ENCODE assay signal across 13 mouse cellular contexts in the genomic region with DNA sequence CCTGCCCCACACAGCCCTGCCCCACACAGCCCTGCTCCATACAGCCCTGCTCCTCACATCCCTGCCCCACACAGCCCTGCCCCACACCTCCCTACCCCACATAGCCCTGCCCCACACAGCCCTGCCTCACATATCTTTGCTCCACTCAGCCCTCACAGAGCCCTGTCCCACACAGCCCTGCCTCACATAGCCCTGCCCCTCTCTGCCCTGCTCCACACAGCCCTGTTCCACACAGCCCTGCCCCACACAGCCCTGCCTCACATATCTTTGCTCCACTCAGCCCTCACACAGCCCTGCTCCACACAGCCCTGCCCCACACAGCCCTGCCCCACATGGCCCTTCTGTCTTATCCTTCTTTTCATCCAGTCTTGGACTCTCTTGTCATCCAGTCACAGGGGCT.
DNase-seq lines count a peak whose midpoint lies in the region; ATAC-seq lines count a peak whose summit lies in the region.
"Had no signal": no experiment of that assay in that cellular context is flagged by ENCODE, and none has a peak within 500 bp of the region (broad histone marks: within the 10 kb centered on the region; RNA-seq: fewer than 3 reads in every experiment).

No protein-coding gene starts in this region.

- no peak overlapping the region for H3K9ac ChIP-seq in forebrain, embryonic 12.5 days
- no peak overlapping the region for H3K9ac ChIP-seq in forebrain, embryonic 16.5 days (replicated peaks; ENCODE audit: low read depth, low read length)
- no peak overlapping the region for H3K9ac ChIP-seq in liver, embryonic 13.5 days
- no peak overlapping the region for H3K9ac ChIP-seq in liver, embryonic 11.5 days (ENCODE audit: low read depth, low read length)
- H3K9ac ChIP-seq in embryonic facial prominence, embryonic 12.5 days: no peak overlapping the region
- no peak overlapping the region for H3K9ac ChIP-seq in midbrain, embryonic 12.5 days (replicated peaks)

- H3K36me3 ChIP-seq in forebrain, embryonic 12.5 days (replicated peaks): no peaks in the 10 kb centered on the region
- no peaks in the 10 kb centered on the region for H3K36me3 ChIP-seq in forebrain, embryonic 16.5 days (ENCODE audit: control insufficient read depth, insufficient read depth)
- H3K36me3 ChIP-seq in liver, embryonic 13.5 days: no peaks in the 10 kb centered on the region
- no peaks in the 10 kb centered on the region for H3K36me3 ChIP-seq in liver, embryonic 11.5 days (ENCODE audit: control insufficient read depth, insufficient read depth, low read length)
- H3K36me3 ChIP-seq in embryonic facial prominence, embryonic 12.5 days: no peaks in the 10 kb centered on the region
- H3K36me3 ChIP-seq in midbrain, embryonic 12.5 days: no peaks in the 10 kb centered on the region
- H3K36me3 ChIP-seq: G1E had no signal

- H3K27me3 ChIP-seq in forebrain, embryonic 12.5 days: no peaks in the 10 kb centered on the region
- H3K27me3 ChIP-seq in forebrain, embryonic 16.5 days (replicated peaks; ENCODE audit: control insufficient read depth, insufficient read depth, low read length): no peaks in the 10 kb centered on the region
- H3K27me3 ChIP-seq in liver, embryonic 13.5 days: no peaks in the 10 kb centered on the region
- no peaks in the 10 kb centered on the region for H3K27me3 ChIP-seq in liver, embryonic 11.5 days (replicated peaks; ENCODE audit: control insufficient read depth, insufficient read depth, low read length)
- H3K27me3 ChIP-seq in embryonic facial prominence, embryonic 12.5 days: no peaks in the 10 kb centered on the region
- H3K27me3 ChIP-seq in midbrain, embryonic 12.5 days: no peaks in the 10 kb centered on the region

- H3K27ac ChIP-seq in forebrain, embryonic 12.5 days: no peak overlapping the region
- H3K27ac ChIP-seq in forebrain, embryonic 16.5 days (ENCODE audit: low read length): no peak overlapping the region
- H3K27ac ChIP-seq in liver, embryonic 13.5 days: no peak overlapping the region
- H3K27ac ChIP-seq in liver, embryonic 11.5 days (ENCODE audit: low read depth, low read length): no peak overlapping the region
- no peak overlapping the region for H3K27ac ChIP-seq in embryonic facial prominence, embryonic 12.5 days
- no peak overlapping the region for H3K27ac ChIP-seq in midbrain, embryonic 12.5 days (replicated peaks)

- H3K4me2 ChIP-seq in forebrain, embryonic 12.5 days: no peak overlapping the region
- H3K4me2 ChIP-seq in forebrain, embryonic 16.5 days (ENCODE audit: low read length): no peak overlapping the region
- H3K4me2 ChIP-seq in liver, embryonic 13.5 days: no peak overlapping the region
- H3K4me2 ChIP-seq in liver, embryonic 11.5 days: no peak overlapping the region
- no peak overlapping the region for H3K4me2 ChIP-seq in embryonic facial prominence, embryonic 12.5 days (replicated peaks)
- H3K4me2 ChIP-seq in midbrain, embryonic 12.5 days (replicated peaks): no peak overlapping the region

- peaks cover 8% of the 10 kb centered on the region; the same call in 1 of the 2 replicates for H3K4me1 ChIP-seq in forebrain, embryonic 12.5 days
- no peaks in the 10 kb centered on the region; the same call in 1 of the 2 replicates for H3K4me1 ChIP-seq in forebrain, embryonic 16.5 days (replicated peaks; ENCODE audit: control insufficient read depth, insufficient read depth, low read length)
- H3K4me1 ChIP-seq in liver, embryonic 13.5 days (replicated peaks): peaks cover 7% of the 10 kb centered on the region; the same call in 1 of the 2 replicates
- no peaks in the 10 kb centered on the region for H3K4me1 ChIP-seq in liver, embryonic 11.5 days (replicated peaks; ENCODE audit: control insufficient read depth, insufficient read depth, low read length)
- H3K4me1 ChIP-seq in embryonic facial prominence, embryonic 12.5 days: no peaks in the 10 kb centered on the region
- peaks cover 9% of the 10 kb centered on the region; the same call in 1 of the 2 replicates for H3K4me1 ChIP-seq in midbrain, embryonic 12.5 days

- H3K4me3 ChIP-seq in forebrain, embryonic 12.5 days (replicated peaks): no peak overlapping the region
- H3K4me3 ChIP-seq in forebrain, embryonic 16.5 days (replicated peaks; ENCODE audit: low read length): no peak overlapping the region
- no peak overlapping the region for H3K4me3 ChIP-seq in liver, embryonic 13.5 days (replicated peaks)
- H3K4me3 ChIP-seq in liver, embryonic 11.5 days (ENCODE audit: low read depth, low read length): no peak overlapping the region
- H3K4me3 ChIP-seq in embryonic facial prominence, embryonic 12.5 days: no peak overlapping the region
- no peak overlapping the region for H3K4me3 ChIP-seq in midbrain, embryonic 12.5 days

- peak; percentile 61; the same call in 1 of the 2 replicates for ATAC-seq in forebrain, embryonic 12.5 days (ENCODE audit: low FRiP score)
- no peak for ATAC-seq in forebrain, embryonic 16.5 days
- peak; percentile 48; the same call in 1 of the 2 replicates for ATAC-seq in liver, embryonic 13.5 days (ENCODE audit: low read depth)
- ATAC-seq in liver, embryonic 11.5 days (replicated peaks; ENCODE audit: low FRiP score): no peak
- ATAC-seq in embryonic facial prominence, embryonic 12.5 days (ENCODE audit: insufficient number of reproducible peaks, insufficient read depth, low FRiP score, low TSS enrichment): peak; percentile 67
- peak; percentile 44; the same call in 1 of the 2 replicates for ATAC-seq in midbrain, embryonic 12.5 days (ENCODE audit: low FRiP score, low read depth)

- DNase-seq in liver, embryonic 13.5 days: no peak
- no peak for DNase-seq in liver, embryonic 11.5 days (ENCODE audit: low spot score)
- DNase-seq in kidney, postnatal 10 days: no peak
- DNase-seq in left cerebral cortex, adult 8-10 months (ENCODE audit: low spot score in 2 of 2): no peak
- DNase-seq: cerebellum, adult 2 months; heart, adult 18-20 months; kidney, adult 18-20 months; lung, adult 2 months had no signal

- no peaks in the 10 kb centered on the region for H3K9me3 ChIP-seq in forebrain, embryonic 12.5 days
- H3K9me3 ChIP-seq in forebrain, embryonic 16.5 days (ENCODE audit: control insufficient read depth, low read length): peaks cover 2% of the 10 kb centered on the region; the same call in 1 of the 2 replicates
- 0 out of 2 replicates have a peak, but pooled peaks cover 1% of the 10 kb centered on the region for H3K9me3 ChIP-seq in liver, embryonic 13.5 days (replicated peaks)
- H3K9me3 ChIP-seq in liver, embryonic 11.5 days (ENCODE audit: control insufficient read depth, low read length): no peaks in the 10 kb centered on the region
- no peaks in the 10 kb centered on the region for H3K9me3 ChIP-seq in embryonic facial prominence, embryonic 12.5 days
- H3K9me3 ChIP-seq in midbrain, embryonic 12.5 days: no peaks in the 10 kb centered on the region

Comparison
In these comparisons a context has a peak if more than half of its experiments do, and no peak if none do; other contexts are left out.
1. ATAC-seq: peak in forebrain, embryonic 12.5 days (single experiment), liver, embryonic 13.5 days (single experiment), embryonic facial prominence, embryonic 12.5 days (single experiment) and midbrain, embryonic 12.5 days (single experiment); none in forebrain, embryonic 16.5 days (single experiment) and liver, embryonic 11.5 days (single experiment).